Mouse (Mus musculus) bone marrow macrophage, adult 2 months (primary cell): Measurements from ENCODE around the gene Arfip1. TPM values are rescaled to one million over a fixed set of nuclear protein-coding genes. Genes with fewer than 3 reads are reported as not detected.

ENCODE experiments used
- H3K27ac ChIP-seq: 2 replicates; pipeline ENCODE4 v1.5.1; 2012; ENCODE audit warnings: low read depth, low read length; ENCODE audit not compliant: insufficient read depth
- H3K4me1 ChIP-seq: 2 replicates; pipeline ENCODE4 v1.6.1; 2012; ENCODE audit warnings: low read length; ENCODE audit not compliant: control insufficient read depth, insufficient read depth
- H3K4me3 ChIP-seq: 2 replicates; pipeline ENCODE4 v1.5.1; 2012; ENCODE audit warnings: mild to moderate bottlenecking, low read length, moderate library complexity; ENCODE audit not compliant: insufficient read depth
- CTCF ChIP-seq: IDR thresholded peaks from 2 replicates; pipeline ENCODE4 v1.5.1; 2012; ENCODE audit warnings: low read depth, mild to moderate bottlenecking, low read length, moderate library complexity
- POLR2A ChIP-seq: IDR thresholded peaks from 2 replicates; pipeline ENCODE4 v1.6.1; 2012; ENCODE audit warnings: mild to moderate bottlenecking, low read depth, low read length, borderline replicate concordance
- polyA plus RNA-seq: library from polyadenylated mRNA; stranded (reverse); fragments of >200 nt; gene quantifications from 2 replicates; pipeline ENCODE4 v1.2.4, GENCODE M21; 2012; ENCODE audit not compliant: missing spikeins, insufficient read depth, insufficient read length

The Arfip1 gene
- polyA plus RNA-seq, 1 experiment: 48.7 TPM

DNA sequence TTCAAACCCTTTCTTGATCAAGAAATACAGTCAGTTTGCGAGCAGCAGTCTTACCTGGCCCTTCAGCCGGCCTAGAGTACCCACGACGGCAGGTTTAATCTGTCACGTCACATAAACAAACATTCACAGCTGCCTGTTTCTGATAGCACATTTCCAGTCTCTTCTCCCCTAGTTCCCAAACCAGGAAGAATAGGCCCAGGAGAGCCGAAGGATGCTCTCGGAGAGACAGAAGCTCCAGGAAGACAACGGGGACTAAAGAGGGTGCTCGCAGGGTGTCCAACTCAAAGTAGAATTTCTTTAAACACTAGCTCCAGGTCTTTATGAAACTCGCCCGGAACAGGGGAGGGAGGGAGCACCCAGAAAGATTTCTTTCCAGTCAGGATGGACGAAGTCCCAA, 103.5 kb downstream of the Arfip1 start:
- H3K27ac ChIP-seq: no peak overlapping the region
- peaks cover 5% of the 10 kb centered on the region; the same call in 1 of the 2 replicates for H3K4me1 ChIP-seq
- TF ChIP-seq POLR2A: no peak
- no peak for TF ChIP-seq CTCF
- H3K4me3 ChIP-seq: peak overlapping the region; percentile 48; the same call in 1 of the 2 replicates

DNA sequence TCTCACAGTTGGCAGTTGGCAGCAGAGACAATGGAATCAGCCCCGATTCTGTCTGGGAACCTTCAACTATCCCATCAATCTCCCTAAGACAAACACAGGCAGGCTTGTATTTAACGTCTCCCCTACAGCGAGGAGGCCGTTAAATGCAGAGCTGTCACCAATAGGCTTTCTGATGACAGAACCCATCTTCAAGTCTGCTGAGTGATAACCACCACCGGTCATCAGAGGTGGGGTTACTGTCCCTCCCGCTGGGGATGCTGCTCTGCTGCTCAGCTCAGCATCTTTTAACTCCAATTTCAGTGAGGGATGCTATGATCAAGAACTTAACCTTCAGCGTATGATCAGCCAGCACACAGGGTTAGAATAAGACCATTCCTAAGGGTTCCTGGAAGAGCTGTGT, 104.2 kb downstream of the Arfip1 start:
- TF ChIP-seq POLR2A (no peak), CTCF (no peak)
- H3K27ac ChIP-seq: no peak overlapping the region

DNA sequence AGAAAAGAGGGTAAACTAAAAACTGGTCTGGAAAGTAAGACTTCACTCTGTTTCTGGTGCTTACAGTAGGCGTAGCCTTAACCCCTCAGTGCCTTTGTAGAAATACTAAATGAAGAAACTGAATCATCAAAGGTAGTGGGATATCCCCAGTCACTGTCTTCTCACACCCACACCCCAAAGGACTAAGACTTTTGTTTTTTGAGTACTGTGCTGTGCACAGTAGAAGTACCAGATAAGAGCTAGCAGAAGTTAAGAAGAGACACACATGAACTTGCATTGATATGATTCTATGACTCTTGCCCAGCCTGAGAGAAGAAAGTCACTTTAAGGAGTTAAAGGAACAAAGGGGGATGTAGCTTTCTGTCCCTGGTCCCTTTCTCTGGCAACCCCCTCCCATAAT, 104.9 kb downstream of the Arfip1 start:
- peaks cover 5% of the 10 kb centered on the region; the same call in 1 of the 2 replicates for H3K4me1 ChIP-seq
- H3K27ac ChIP-seq: no peak overlapping the region
- TF ChIP-seq POLR2A (no peak), CTCF (no peak)
- H3K4me3 ChIP-seq: no peak overlapping the region

More for the DNA sequence above, 104.2 kb downstream of the Arfip1 start:
- H3K4me1 ChIP-seq: peaks cover 5% of the 10 kb centered on the region; the same call in 1 of the 2 replicates
- no peak overlapping the region for H3K4me3 ChIP-seq

DNA sequence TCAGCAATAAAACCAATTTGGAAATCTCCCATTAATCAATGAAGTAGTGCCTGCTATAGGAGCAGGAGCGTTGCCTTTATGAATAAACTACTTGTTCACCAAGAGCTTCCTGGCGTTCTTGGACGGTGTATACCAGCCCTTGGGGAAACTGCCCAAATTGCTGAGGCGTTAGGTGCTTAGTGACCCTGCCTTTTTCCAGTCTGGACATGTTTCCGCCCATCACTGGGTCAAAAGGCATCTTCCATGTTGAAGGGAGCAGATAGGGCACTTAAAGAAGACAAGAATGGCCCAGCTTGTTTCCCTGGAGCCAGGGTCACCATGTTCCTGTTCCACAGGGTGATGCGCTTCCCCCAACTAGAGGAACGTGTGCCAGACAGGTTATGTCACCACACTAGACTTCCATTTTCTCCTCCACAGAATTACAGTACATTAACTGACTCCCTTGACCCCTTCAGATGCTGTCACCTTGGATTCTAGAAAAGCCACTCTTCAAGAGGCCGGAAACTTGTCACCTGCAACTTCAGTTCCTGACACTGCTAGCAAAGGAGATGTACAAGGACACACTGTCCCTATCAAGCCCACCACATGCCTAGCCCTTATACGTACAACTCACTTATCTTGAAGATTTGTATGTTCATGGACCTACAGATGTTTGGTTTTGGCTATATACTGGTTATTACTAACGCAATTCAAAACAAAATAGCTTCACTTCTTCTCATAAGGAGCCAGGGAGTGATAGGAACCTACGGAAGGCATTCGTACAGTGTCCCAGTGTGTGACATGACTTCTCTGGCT, 107.2 kb downstream of the Arfip1 start:
- TF ChIP-seq CTCF (no peak), POLR2A (no peak)
- Histone ChIP-seq H3K4me3 (no peak overlapping the region), H3K27ac (no peak overlapping the region), H3K4me1 (peaks cover 2% of the 10 kb centered on the region; the same call in 1 of the 2 replicates)

DNA sequence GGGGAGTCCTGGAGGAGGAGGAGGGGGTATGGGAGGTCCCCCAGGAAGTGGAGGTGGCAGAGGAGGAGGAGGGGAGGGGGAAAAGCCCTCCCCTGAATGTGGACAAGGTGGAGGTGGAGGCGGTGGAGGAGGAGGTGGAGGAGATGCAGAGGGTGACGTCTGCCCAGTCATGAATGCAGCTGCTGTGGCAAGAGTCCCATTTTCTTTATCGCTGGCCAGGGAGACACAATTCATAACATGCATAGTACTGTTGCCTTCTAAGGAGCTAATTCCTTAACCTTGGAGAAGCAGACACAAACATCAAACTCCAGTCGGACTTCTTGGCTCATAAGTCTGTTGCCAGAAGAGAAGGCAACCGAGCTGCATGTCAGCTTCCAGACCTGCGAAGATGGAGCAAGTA, 108.0 kb downstream of the Arfip1 start:
- Histone ChIP-seq H3K4me1 (peaks cover under 1% of the 10 kb centered on the region; the same call in 1 of the 2 replicates), H3K27ac (no peak overlapping the region), H3K4me3 (no peak overlapping the region)
- TF ChIP-seq POLR2A: no peak
- no peak for TF ChIP-seq CTCF

DNA sequence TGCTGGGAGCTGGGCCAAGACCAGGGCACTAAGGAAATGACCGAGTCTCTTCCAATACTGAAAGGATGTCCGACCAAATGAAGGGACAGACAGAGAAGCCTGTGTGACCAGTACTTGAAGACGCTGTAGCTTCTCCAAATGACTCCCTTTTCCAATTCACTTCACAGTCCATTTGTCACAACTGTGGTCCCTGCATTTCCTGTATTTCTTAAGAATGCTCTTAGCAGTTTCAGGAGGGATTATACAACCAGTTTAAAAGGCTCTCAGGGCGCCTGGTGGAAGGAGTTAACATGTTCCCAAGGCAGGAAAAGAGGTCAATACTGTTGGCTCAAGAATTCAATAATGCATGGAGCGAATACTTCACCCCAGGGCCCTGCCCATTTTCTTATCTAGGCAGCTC, 109.5 kb downstream of the Arfip1 start:
- Histone ChIP-seq H3K4me3 (no peak overlapping the region), H3K27ac (no peak overlapping the region), H3K4me1 (no peaks in the 10 kb centered on the region)
- TF ChIP-seq CTCF: no peak
- no peak for TF ChIP-seq POLR2A

DNA sequence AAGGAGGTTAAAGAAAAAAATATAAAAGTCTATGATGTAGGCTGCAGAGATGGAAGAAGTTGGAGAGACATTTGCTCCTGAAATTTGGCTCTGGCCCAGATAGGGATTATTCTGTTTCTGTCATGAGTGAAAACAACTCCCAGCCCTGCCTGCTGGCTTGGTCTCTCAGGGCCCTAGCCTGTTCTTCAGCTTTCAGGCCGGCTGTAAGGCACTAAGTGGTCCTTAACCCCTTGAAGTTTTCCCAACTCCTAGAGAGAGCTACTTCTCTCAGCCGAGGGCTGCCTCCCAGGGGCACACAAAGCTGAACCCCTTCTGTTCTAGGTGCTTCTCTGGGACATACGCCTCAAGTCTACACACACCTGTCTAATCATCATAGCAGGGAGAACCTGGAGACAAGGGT, 109.9 kb downstream of the Arfip1 start:
- TF ChIP-seq POLR2A: no peak
- TF ChIP-seq CTCF: no peak
- Histone ChIP-seq H3K4me3 (no peak overlapping the region), H3K27ac (no peak overlapping the region), H3K4me1 (no peaks in the 10 kb centered on the region)

DNA sequence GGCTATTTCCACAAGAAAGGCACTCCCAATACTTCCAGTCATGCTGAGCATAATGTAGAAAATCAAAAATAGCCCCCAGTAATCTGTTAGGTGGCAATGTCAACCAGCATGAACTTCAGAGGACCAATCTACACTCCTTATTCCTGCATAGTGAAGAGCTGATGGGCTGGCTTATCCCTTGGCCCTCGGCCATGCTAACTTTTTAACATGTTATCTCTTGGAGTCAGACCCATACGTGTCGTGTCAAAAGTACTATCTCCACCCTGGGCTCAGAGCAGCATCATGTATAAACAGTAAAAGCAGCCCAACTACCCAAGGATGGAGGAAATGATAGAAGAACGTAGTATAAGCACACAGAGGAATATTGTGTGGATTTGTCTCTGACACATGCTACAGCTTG, 111.3 kb downstream of the Arfip1 start:
- Histone ChIP-seq H3K4me1 (no peaks in the 10 kb centered on the region), H3K4me3 (no peak overlapping the region), H3K27ac (no peak overlapping the region)
- TF ChIP-seq CTCF (no peak), POLR2A (no peak)

DNA sequence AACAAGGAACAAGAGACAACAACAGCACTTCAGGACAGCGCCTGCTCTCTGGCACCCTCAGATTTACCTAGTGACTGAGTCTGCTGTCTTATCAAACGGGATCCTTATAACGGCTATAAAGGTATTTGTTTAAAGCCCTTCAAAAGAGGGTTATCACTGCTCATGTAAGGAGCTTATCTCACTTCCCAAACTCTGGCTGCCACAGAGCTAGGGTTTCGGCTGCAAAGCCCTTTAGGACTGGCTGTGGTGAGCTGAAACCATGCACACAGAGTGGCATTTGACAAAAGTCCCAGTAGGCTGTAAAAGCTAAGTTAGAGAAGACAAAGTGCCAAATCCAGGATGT, 114.3 kb downstream of the Arfip1 start:
- TF ChIP-seq CTCF: no peak
- TF ChIP-seq POLR2A: no peak
- no peak overlapping the region for H3K27ac ChIP-seq

DNA sequence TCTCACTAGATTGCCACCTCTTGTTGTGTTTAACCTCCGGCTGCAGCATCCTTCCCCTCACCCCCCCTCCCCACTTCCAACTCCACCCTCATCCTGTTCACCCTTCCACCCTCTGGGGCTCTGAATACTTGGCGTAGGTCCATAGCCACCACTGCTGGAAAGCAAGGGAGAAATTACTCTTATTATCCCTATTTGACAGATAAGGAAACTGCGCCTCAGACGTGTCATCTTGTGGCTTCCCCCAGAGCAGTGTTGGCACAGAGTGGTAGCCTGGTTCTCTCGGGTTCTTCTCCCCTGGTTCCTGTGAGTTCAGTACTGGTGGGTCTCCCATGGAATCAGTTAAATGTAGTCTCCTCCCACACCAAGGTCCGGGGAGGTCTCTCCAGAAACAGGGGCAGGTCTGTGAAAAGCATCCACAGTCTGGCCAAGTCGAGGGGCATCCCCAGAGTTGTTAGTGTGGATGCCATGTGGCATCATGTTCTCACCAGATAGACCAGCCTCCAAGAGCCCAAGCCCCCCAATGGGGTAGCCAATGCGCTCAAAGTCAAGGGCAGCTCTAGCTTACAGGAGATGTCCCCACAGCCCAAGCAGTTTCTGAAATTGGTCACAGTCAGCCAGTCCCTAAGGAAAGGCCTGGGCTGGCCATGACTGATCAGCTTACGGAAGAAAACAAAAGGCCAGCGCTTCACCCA, 114.9 kb downstream of the Arfip1 start:
- Histone ChIP-seq H3K27ac (no peak overlapping the region), H3K4me1 (no peaks in the 10 kb centered on the region), H3K4me3 (no peak overlapping the region)
- TF ChIP-seq POLR2A: no peak
- no peak for TF ChIP-seq CTCF

More for the DNA sequence above, 114.3 kb downstream of the Arfip1 start:
- Histone ChIP-seq H3K4me3 (no peak overlapping the region), H3K4me1 (no peaks in the 10 kb centered on the region)
